Comparison of ENCODE assay signal across 22 mouse cellular contexts in the genomic region with DNA sequence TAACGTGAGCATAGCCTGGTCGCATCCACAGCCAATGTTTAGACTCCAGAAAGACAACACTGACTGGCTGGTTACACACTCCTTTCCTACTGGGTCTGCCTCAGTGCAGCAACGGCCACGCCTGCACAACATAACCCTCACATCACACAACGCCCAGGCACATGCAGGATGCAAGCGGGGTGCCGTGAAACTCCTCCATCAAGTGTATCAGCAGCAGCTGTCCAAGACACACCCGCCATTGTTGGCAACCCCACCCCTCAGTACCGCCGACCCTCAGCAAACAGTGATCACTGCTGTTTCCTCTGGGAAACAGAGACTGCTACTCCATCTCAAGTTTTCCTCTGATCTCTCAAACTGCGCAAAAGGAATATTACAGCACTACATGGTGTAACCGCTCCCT. TPM values are rescaled to one million over a fixed set of nuclear protein-coding genes. Genes with fewer than 3 reads are reported as not detected.
A peak's percentile ranks its signal among the peaks of the same experiment; 100 is the strongest.
DNase-seq lines count a peak whose midpoint lies in the region; ATAC-seq and TF ChIP-seq lines count a peak whose summit lies in the region.
"Had no signal": no experiment of that assay in that cellular context is flagged by ENCODE, and none has a peak within 500 bp of the region (broad histone marks: within the 10 kb centered on the region; RNA-seq: fewer than 3 reads in every experiment).

No protein-coding gene starts in this region.

- WGBS in forebrain, embryonic 11.5 days = 86% methylated on average over 12 of the region's 12 CpGs
- WGBS in forebrain, embryonic 13.5 days = 80% methylated on average over 12 of the region's 12 CpGs
- WGBS in neural tube, embryonic 15.5 days = 76% methylated on average over 12 of the region's 12 CpGs
- WGBS in hindbrain, postnatal 0 days = 80% methylated on average over 12 of the region's 12 CpGs

- H3K4me2 ChIP-seq in forebrain, embryonic 11.5 days (ENCODE audit: low read depth, low read length, severe bottlenecking) = no peak overlapping the region
- H3K4me2 ChIP-seq in forebrain, embryonic 13.5 days = no peak overlapping the region
- no peak overlapping the region for H3K4me2 ChIP-seq in neural tube, embryonic 15.5 days
- H3K4me2 ChIP-seq in hindbrain, postnatal 0 days (ENCODE audit: low read depth, low read length) = no peak overlapping the region
- H3K4me2 ChIP-seq: hindbrain, embryonic 12.5 days had no signal

- no peak overlapping the region for H3K27ac ChIP-seq in forebrain, embryonic 11.5 days (ENCODE audit: low read depth, low read length)
- H3K27ac ChIP-seq in forebrain, embryonic 13.5 days = no peak overlapping the region
- H3K27ac ChIP-seq in neural tube, embryonic 15.5 days (replicated peaks) = no peak overlapping the region
- H3K27ac ChIP-seq in hindbrain, postnatal 0 days = no peak overlapping the region
- H3K27ac ChIP-seq: embryonic facial prominence, embryonic 10.5 days; gastrocnemius, adult 2 months; heart, embryonic 10.5 days; hindbrain, embryonic 12.5 days had no signal

- H3K9ac ChIP-seq in forebrain, embryonic 11.5 days (ENCODE audit: low read length) = no peak overlapping the region
- no peak overlapping the region for H3K9ac ChIP-seq in forebrain, embryonic 13.5 days
- H3K9ac ChIP-seq in neural tube, embryonic 15.5 days (replicated peaks) = no peak overlapping the region
- no peak overlapping the region for H3K9ac ChIP-seq in hindbrain, postnatal 0 days (replicated peaks; ENCODE audit: low read length)
- H3K9ac ChIP-seq: forebrain, postnatal 0 days; hindbrain, embryonic 12.5 days had no signal

- H3K9me3 ChIP-seq in forebrain, embryonic 11.5 days (ENCODE audit: control insufficient read depth, low read length) = no peaks in the 10 kb centered on the region
- H3K9me3 ChIP-seq in forebrain, embryonic 13.5 days (replicated peaks) = no peaks in the 10 kb centered on the region
- no peaks in the 10 kb centered on the region for H3K9me3 ChIP-seq in neural tube, embryonic 15.5 days (replicated peaks)
- no peaks in the 10 kb centered on the region for H3K9me3 ChIP-seq in hindbrain, postnatal 0 days (ENCODE audit: low read length)
- H3K9me3 ChIP-seq: embryonic facial prominence, embryonic 10.5 days; heart, embryonic 10.5 days; hindbrain, embryonic 12.5 days had no signal

- H3K36me3 ChIP-seq in forebrain, embryonic 11.5 days (ENCODE audit: control insufficient read depth, insufficient read depth, low read length) = no peaks in the 10 kb centered on the region
- no peaks in the 10 kb centered on the region for H3K36me3 ChIP-seq in forebrain, embryonic 13.5 days (ENCODE audit: poor library complexity, severe bottlenecking)
- no peaks in the 10 kb centered on the region for H3K36me3 ChIP-seq in neural tube, embryonic 15.5 days
- no peaks in the 10 kb centered on the region for H3K36me3 ChIP-seq in hindbrain, postnatal 0 days (ENCODE audit: insufficient read depth, low read length)
- H3K36me3 ChIP-seq: embryonic facial prominence, embryonic 10.5 days; G1E; heart, embryonic 10.5 days; hindbrain, embryonic 12.5 days had no signal

- no peak for ATAC-seq in forebrain, embryonic 11.5 days (replicated peaks; ENCODE audit: low FRiP score)
- ATAC-seq in forebrain, embryonic 13.5 days = no peak
- peak; percentile 29; the same call in 1 of the 2 replicates for ATAC-seq in neural tube, embryonic 15.5 days (ENCODE audit: low FRiP score)
- ATAC-seq in megakaryocyte-erythroid progenitor cell, adult 5-6 weeks (replicated peaks; ENCODE audit: low FRiP score, low TSS enrichment, poor library complexity, severe bottlenecking) = 0 out of 2 replicates have a peak, but pooled peaks have one; percentile 29
- no peak for ATAC-seq in hindbrain, postnatal 0 days
- ATAC-seq: activated CD4-positive, CD25-positive, alpha-beta regulatory T cell, adult 4 months; forebrain, postnatal 0 days; hindbrain, embryonic 16.5 days had no signal

- no peak overlapping the region for H3K4me3 ChIP-seq in forebrain, embryonic 11.5 days (ENCODE audit: low read depth, low read length)
- H3K4me3 ChIP-seq in forebrain, embryonic 13.5 days = no peak overlapping the region
- no peak overlapping the region for H3K4me3 ChIP-seq in neural tube, embryonic 15.5 days (replicated peaks)
- no peak overlapping the region for H3K4me3 ChIP-seq in hindbrain, postnatal 0 days (ENCODE audit: low read length)
- H3K4me3 ChIP-seq: embryonic facial prominence, embryonic 10.5 days; gastrocnemius, adult 2 months; heart, embryonic 10.5 days; hindbrain, embryonic 12.5 days had no signal

- H3K4me1 ChIP-seq in forebrain, embryonic 11.5 days (replicated peaks; ENCODE audit: control insufficient read depth, insufficient read depth, low read length) = peaks cover 11% of the 10 kb centered on the region
- peaks cover 24% of the 10 kb centered on the region for H3K4me1 ChIP-seq in forebrain, embryonic 13.5 days
- H3K4me1 ChIP-seq in neural tube, embryonic 15.5 days = peaks cover 7% of the 10 kb centered on the region
- peaks cover 11% of the 10 kb centered on the region; the same call in 1 of the 2 replicates for H3K4me1 ChIP-seq in hindbrain, postnatal 0 days (ENCODE audit: insufficient read depth, low read length)

- peak; percentile 35 for DNase-seq in forebrain, embryonic 11.5 days (ENCODE audit: low spot score)
- no peak for DNase-seq in neural tube, embryonic 10.5 days (ENCODE audit: extremely low spot score, low spot score)
- peak; percentile 38 for DNase-seq in ES-CJ7 (ENCODE audit: low read depth, low spot score)
- no peak for DNase-seq in frontal cortex, postnatal 10 days (ENCODE audit: low spot score in 2 of 2)
- DNase-seq in hindbrain, postnatal 0 days (ENCODE audit: low spot score) = no peak
- DNase-seq: adrenal gland, postnatal 25 days; cerebellum, adult 2 months; cerebellum, postnatal 10 days; forebrain, postnatal 0 days; gastrocnemius, adult 2 months; gastrocnemius, postnatal 25 days; heart, postnatal 10 days; heart, postnatal 4 days had no signal

- TF ChIP-seq CTCF in hindbrain, postnatal 0 days (IDR thresholded peaks at IDR 0.05; ENCODE audit: low read depth) = no peak

- no peaks in the 10 kb centered on the region for H3K27me3 ChIP-seq in forebrain, embryonic 11.5 days (ENCODE audit: control insufficient read depth, insufficient read depth, low read length)
- no peaks in the 10 kb centered on the region for H3K27me3 ChIP-seq in forebrain, embryonic 13.5 days
- no peaks in the 10 kb centered on the region for H3K27me3 ChIP-seq in neural tube, embryonic 15.5 days (replicated peaks)
- no peaks in the 10 kb centered on the region for H3K27me3 ChIP-seq in hindbrain, postnatal 0 days (ENCODE audit: insufficient read depth, low read length)
- H3K27me3 ChIP-seq: hindbrain, embryonic 12.5 days had no signal

RNA-seq across cellular contexts. Expression of a gene that starts 58.8 kb away (rescaled TPM):
- polyA plus RNA-seq in forebrain, embryonic 11.5 days (2014; fragmentation: Nextera tagmentation; extraction: Ambion mirVana) = 20.8 and 22.9 TPM in 2 replicates
- polyA plus RNA-seq in forebrain, embryonic 13.5 days (2015; fragmentation: Nextera tagmentation; extraction: Ambion mirVana) = 12.5 and 13.0 TPM in 2 replicates
- 4.8 and 8.6 TPM in 2 replicates for polyA plus RNA-seq in neural tube, embryonic 15.5 days (2015; fragmentation: Nextera tagmentation; extraction: Ambion mirVana)
- 15.2 and 19.6 TPM in 2 replicates for total RNA-seq in megakaryocyte-erythroid progenitor cell, adult 5-6 weeks (2014; fragmentation: Nextera tagmentation)
- 11.0 and 12.1 TPM in 2 replicates for total RNA-seq in megakaryocyte-erythroid progenitor cell, adult 5-6 weeks (2017)
- total RNA-seq in hindbrain, postnatal 0 days (2014; rRNA removed) = 19.8 and 49.7 TPM in 2 replicates
- polyA plus RNA-seq in hindbrain, postnatal 0 days (2015; fragmentation: Nextera tagmentation; extraction: Ambion mirVana) = 7.4 and 7.6 TPM in 2 replicates
- polyA plus RNA-seq: G1E had no signal

Comparison
In these comparisons a context has a peak if more than half of its experiments do, and no peak if none do; other contexts are left out.
1. ATAC-seq: peak in neural tube, embryonic 15.5 days (single experiment) and megakaryocyte-erythroid progenitor cell, adult 5-6 weeks (single experiment); none in forebrain, embryonic 11.5 days (single experiment), forebrain, embryonic 13.5 days (single experiment) and hindbrain, postnatal 0 days (single experiment).
2. DNase-seq: peak in forebrain, embryonic 11.5 days (single experiment) and ES-CJ7 (single experiment); none in neural tube, embryonic 10.5 days (single experiment), frontal cortex, postnatal 10 days (0 of 2) and hindbrain, postnatal 0 days (single experiment).